Mouse (Mus musculus) thymus, adult 18-20 months (tissue): ENCODE measurements around the gene Pkp2.
"Not testable (repeated sequence)": the region's sequence is repeated elsewhere in the genome, so short reads cannot be mapped to it uniquely, and the experiment has no call there.

Experiments used
- DNase-seq, 2 experiments: peaks; one replicate each; pipeline ENCODE4 v3.0.0; 2022; ENCODE audit warnings: mixed read lengths in 2 of 2

Pkp2 gene

GRCm38 (mm10) chr16:16213079-16213760 is at the start of gene Pkp2:
Pkp2 (plus strand) TSS chr16:16213318.
- peak; percentile 17 to 33 for DNase-seq

- DNase-seq, result no peak
Measured at GRCm38 (mm10) chr16:16197374-16197773, 15.7 kb upstream of the Pkp2 start.

GRCm38 (mm10) chr16:16201991-16202390 is 11.1 kb upstream of the Pkp2 start:
- not testable (repeated sequence) for DNase-seq

GRCm38 (mm10) chr16:16204648-16205047 is 8.5 kb upstream of the Pkp2 start:
- no peak for DNase-seq

- no peak for DNase-seq
Measured at GRCm38 (mm10) chr16:16212723-16213078, 417 bp upstream of the Pkp2 start.

GRCm38 (mm10) chr16:16213761-16214305 is 715 bp downstream of the Pkp2 start:
- no peak for DNase-seq

- no peak for DNase-seq
Measured at GRCm38 (mm10) chr16:16215645-16216387, 2.7 kb downstream of the Pkp2 start.

GRCm38 (mm10) chr16:16216934-16217333 is 3.8 kb downstream of the Pkp2 start:
- DNase-seq, result no peak

- DNase-seq, result no peak
Measured at GRCm38 (mm10) chr16:16219835-16220234, 6.7 kb downstream of the Pkp2 start.

- no peak for DNase-seq
Measured at GRCm38 (mm10) chr16:16222651-16223050, 9.5 kb downstream of the Pkp2 start.

- no peak for DNase-seq
Measured at GRCm38 (mm10) chr16:16224506-16224924, 11.4 kb downstream of the Pkp2 start.

GRCm38 (mm10) chr16:16225828-16226227 is 12.7 kb downstream of the Pkp2 start:
- no peak for DNase-seq

- DNase-seq, result no peak
Measured at GRCm38 (mm10) chr16:16230439-16230838, 17.3 kb downstream of the Pkp2 start.

GRCm38 (mm10) chr16:16233919-16234318 is 20.8 kb downstream of the Pkp2 start:
- no peak for DNase-seq

GRCm38 (mm10) chr16:16236681-16237080 is 23.6 kb downstream of the Pkp2 start:
- not testable (repeated sequence) for DNase-seq

- no peak for DNase-seq
Measured at GRCm38 (mm10) chr16:16238356-16238755, 25.2 kb downstream of the Pkp2 start.

- DNase-seq, result no peak
Measured at GRCm38 (mm10) chr16:16244711-16245110, 31.6 kb downstream of the Pkp2 start.

GRCm38 (mm10) chr16:16250470-16250869 is 37.4 kb downstream of the Pkp2 start:
- DNase-seq, result no peak

GRCm38 (mm10) chr16:16253326-16254074 is 40.4 kb downstream of the Pkp2 start:
- no peak for DNase-seq

GRCm38 (mm10) chr16:16255217-16255616 is 42.1 kb downstream of the Pkp2 start:
- DNase-seq, result no peak

- DNase-seq, result no peak
Measured at GRCm38 (mm10) chr16:16255874-16256273, 42.8 kb downstream of the Pkp2 start.

GRCm38 (mm10) chr16:16256672-16257071 is 43.6 kb downstream of the Pkp2 start:
- DNase-seq, result no peak

- no peak for DNase-seq
Measured at GRCm38 (mm10) chr16:16260882-16261281, 47.8 kb downstream of the Pkp2 start.
